ENCODE assay signal across 8 mouse cellular contexts in the genomic region with DNA sequence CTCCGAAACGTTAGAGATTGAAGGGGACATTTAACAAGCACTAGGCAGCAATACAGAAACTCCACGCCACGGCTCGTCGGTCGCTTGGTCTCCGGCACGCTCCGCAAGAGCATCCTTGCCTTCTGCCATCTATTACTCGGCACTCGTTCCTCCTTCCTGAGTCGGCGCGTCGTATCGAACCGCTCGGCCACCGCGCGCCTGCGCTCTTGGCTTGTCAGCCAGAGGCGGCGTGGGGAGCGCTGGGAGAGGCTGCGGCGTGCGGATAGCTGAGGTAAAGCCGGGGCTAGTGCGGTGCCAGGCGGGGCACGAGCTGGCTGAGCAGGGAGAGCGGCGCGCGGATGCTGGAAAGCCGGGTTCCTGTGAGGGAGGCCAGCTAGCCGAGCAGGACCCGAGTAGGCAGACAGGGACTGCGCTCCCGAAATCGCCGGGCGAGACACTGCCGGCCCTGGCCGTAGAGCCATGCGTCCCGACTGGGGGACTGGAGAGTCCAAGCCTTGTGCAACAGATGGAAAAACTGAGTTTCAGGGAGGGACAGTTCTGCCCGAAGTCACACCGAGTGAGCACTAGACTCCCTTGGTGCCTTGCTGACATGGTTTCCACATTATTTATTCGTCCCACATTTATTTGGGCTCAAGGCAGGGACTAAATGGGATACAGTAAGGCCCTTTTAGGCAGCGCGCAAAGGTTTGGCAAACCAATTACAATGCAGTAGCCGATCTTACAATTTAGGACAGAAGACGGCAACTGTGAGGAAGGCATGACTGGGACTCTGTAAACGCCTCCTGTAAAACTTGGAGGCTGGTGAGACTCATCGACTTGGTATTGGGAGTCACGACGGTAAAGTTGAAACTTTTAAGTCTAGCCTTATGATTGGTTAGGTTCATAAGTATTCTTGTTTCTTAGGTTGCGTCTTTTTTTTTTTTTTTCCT. TPM values are rescaled to one million over a fixed set of nuclear protein-coding genes. Genes with fewer than 3 reads are reported as not detected.
A peak's percentile ranks its signal among the peaks of the same experiment; 100 is the strongest.
DNase-seq lines count a peak whose midpoint lies in the region; ATAC-seq lines count a peak whose summit lies in the region.

A gene (plus strand): TSS at position 197 of the 929 bp plus-strand sequence.

- peaks cover 6% of the 10 kb centered on the region; the same call in 1 of the 2 replicates for H3K4me1 ChIP-seq in intestine, embryonic 14.5 days (replicated peaks; ENCODE audit: control insufficient read depth, insufficient read depth, low read length)

- DNase-seq in adipocyte (ENCODE audit: low spot score) = peak; percentile 87
- DNase-seq in embryo, embryonic 10 days (ENCODE audit: low spot score) = peak; percentile 99
- peak; percentile 91 for DNase-seq in gastrocnemius, postnatal 14 days
- peak; percentile 90 for DNase-seq in intestine, embryonic 14.5 days (ENCODE audit: low spot score)
- peak; percentile 89 to 92 for DNase-seq in left cerebral cortex, postnatal 14 days (ENCODE audit: low spot score in 2 of 2)
- DNase-seq in mesoderm, embryonic 11.5 days (ENCODE audit: low read depth, low spot score) = peak; percentile 94
- peak; percentile 86 to 87 for DNase-seq in right cerebral cortex, postnatal 36 days (ENCODE audit: low spot score in 2 of 2)
- DNase-seq in yolk sac, embryonic 10.5 days (ENCODE audit: low spot score) = peak; percentile 88

- H3K9me3 ChIP-seq in intestine, embryonic 14.5 days (ENCODE audit: control insufficient read depth, low read length) = no peaks in the 10 kb centered on the region

- under 1% methylated on average over 61 of the region's 61 CpGs for WGBS in intestine, embryonic 14.5 days

- peaks cover 20% of the 10 kb centered on the region for H3K36me3 ChIP-seq in intestine, embryonic 14.5 days (ENCODE audit: control insufficient read depth, insufficient read depth, low read length)

- no peaks in the 10 kb centered on the region for H3K27me3 ChIP-seq in intestine, embryonic 14.5 days (replicated peaks; ENCODE audit: control insufficient read depth, insufficient read depth, low read length)

- intact Hi-C loops in gastrocnemius, postnatal 14 days (cut with DNase I; ENCODE audit: low total_unique reads) = no loop called here
- intact Hi-C loops in left cerebral cortex, postnatal 14 days (cut with DNase I) = no loop called here

- no peak within 1 kb of the TSS for H3K27ac ChIP-seq in intestine, embryonic 14.5 days (ENCODE audit: low read depth)

- peak within 1 kb of the TSS; percentile 74 for H3K4me2 ChIP-seq in intestine, embryonic 14.5 days (ENCODE audit: low read length)

- ATAC-seq in intestine, embryonic 14.5 days (replicated peaks; ENCODE audit: low FRiP score, low TSS enrichment, low read depth) = peak; percentile 90

- peak within 1 kb of the TSS; percentile 72 for H3K9ac ChIP-seq in intestine, embryonic 14.5 days (ENCODE audit: low read length)

- peak within 1 kb of the TSS; percentile 90 for H3K4me3 ChIP-seq in intestine, embryonic 14.5 days (ENCODE audit: low read depth, low read length)

RNA-seq across cellular contexts. Expression of the gene that starts here (rescaled TPM):
- 10 to 100 TPM; 22.0 to 24.8 TPM for total RNA-seq in gastrocnemius, postnatal 14 days (2021)
- 41.2 and 48.0 TPM in 2 replicates for polyA plus RNA-seq in intestine, embryonic 14.5 days (2014; fragmentation: Nextera tagmentation; extraction: Ambion mirVana)
- 10 to 100 TPM; 18.9 to 20.5 TPM for total RNA-seq in left cerebral cortex, postnatal 14 days (2021)
